Mouse (Mus musculus): ENCODE data around the gene Mrpl38. TPM values are rescaled to one million over a fixed set of nuclear protein-coding genes. Genes with fewer than 3 reads are reported as not detected.

The Mrpl38 gene
- polyA plus RNA-seq, 1 experiment = 121 TPM

- Histone ChIP-seq H3K79me3 (ENCODE audit: low read depth) (peaks cover 3% of the 10 kb centered on the region), H3K4me3 (ENCODE audit: insufficient read depth, poor library complexity, severe bottlenecking) (peak within 1 kb of the TSS; percentile 50), H3K36me3 (ENCODE audit: control insufficient read depth, insufficient read depth) (peaks cover 25% of the 10 kb centered on the region), H3K79me2 (ENCODE audit: control insufficient read depth, insufficient read depth) (peaks cover 22% of the 10 kb centered on the region), H3K27me3 (ENCODE audit: control insufficient read depth, insufficient read depth, insufficient read length) (no peaks in the 10 kb centered on the region), H3ac (ENCODE audit: control insufficient read depth, insufficient read length, low read depth) (peak within 1 kb of the TSS; percentile 61)
- TF ChIP-seq FOSL1 (IDR thresholded peaks at IDR 0.05; ENCODE audit: insufficient read depth, low read length, poor library complexity, severe bottlenecking) = no peak
- TF ChIP-seq USF1 (IDR thresholded peaks at IDR 0.05; ENCODE audit: low read depth) = peak; percentile 100
- TF ChIP-seq MYOD1 (IDR thresholded peaks at IDR 0.05; ENCODE audit: control insufficient read depth, insufficient read length, low read depth) = no peak
- TF ChIP-seq MAX (IDR thresholded peaks at IDR 0.05) = peak; percentile 80
- no peak for TF ChIP-seq CTCF (IDR thresholded peaks at IDR 0.05; ENCODE audit: control insufficient read depth, insufficient read depth, insufficient read length)
- no peak for TF ChIP-seq CEBPB (IDR thresholded peaks at IDR 0.05; ENCODE audit: low read depth)
- no peak for TF ChIP-seq MYOG (IDR thresholded peaks at IDR 0.05; ENCODE audit: control insufficient read depth, extremely low read depth, insufficient read length)
Measured at GRCm38 (mm10) chr11:116086258-116087193, 52.1 kb downstream of the Mrpl38 start, which contains the start of gene Wbp2. Gene Wbp2 (minus strand): TSS chr11:116086995.

GRCm38 (mm10) chr11:116084166-116084565, 54.5 kb downstream of the Mrpl38 start:
- Histone ChIP-seq H3K27me3 (ENCODE audit: control insufficient read depth, insufficient read depth, insufficient read length) (no peaks in the 10 kb centered on the region), H3K79me2 (ENCODE audit: control insufficient read depth, insufficient read depth) (peaks cover 22% of the 10 kb centered on the region), H3K79me3 (ENCODE audit: low read depth) (peaks cover 3% of the 10 kb centered on the region), H3K4me3 (ENCODE audit: insufficient read depth, poor library complexity, severe bottlenecking) (no peak overlapping the region), H3K36me3 (ENCODE audit: control insufficient read depth, insufficient read depth) (peaks cover 47% of the 10 kb centered on the region), H3ac (ENCODE audit: control insufficient read depth, insufficient read length, low read depth) (no peak overlapping the region)
- TF ChIP-seq FOSL1 (IDR thresholded peaks at IDR 0.05; ENCODE audit: insufficient read depth, low read length, poor library complexity, severe bottlenecking) (no peak), MYOD1 (IDR thresholded peaks at IDR 0.05; ENCODE audit: control insufficient read depth, insufficient read length, low read depth) (no peak), MAX (IDR thresholded peaks at IDR 0.05) (no peak), USF1 (IDR thresholded peaks at IDR 0.05; ENCODE audit: low read depth) (no peak), MYOG (IDR thresholded peaks at IDR 0.05; ENCODE audit: control insufficient read depth, extremely low read depth, insufficient read length) (no peak), CTCF (IDR thresholded peaks at IDR 0.05; ENCODE audit: control insufficient read depth, insufficient read depth, insufficient read length) (no peak), CEBPB (IDR thresholded peaks at IDR 0.05; ENCODE audit: low read depth) (no peak)

GRCm38 (mm10) chr11:116083096-116083672, 55.5 kb downstream of the Mrpl38 start:
- Histone ChIP-seq H3K79me2 (ENCODE audit: control insufficient read depth, insufficient read depth) (peaks cover 22% of the 10 kb centered on the region), H3K36me3 (ENCODE audit: control insufficient read depth, insufficient read depth) (peaks cover 52% of the 10 kb centered on the region), H3K4me3 (ENCODE audit: insufficient read depth, poor library complexity, severe bottlenecking) (no peak overlapping the region), H3K27me3 (ENCODE audit: control insufficient read depth, insufficient read depth, insufficient read length) (no peaks in the 10 kb centered on the region), H3K79me3 (ENCODE audit: low read depth) (peaks cover 3% of the 10 kb centered on the region), H3ac (ENCODE audit: control insufficient read depth, insufficient read length, low read depth) (no peak overlapping the region)
- no peak for TF ChIP-seq CEBPB (IDR thresholded peaks at IDR 0.05; ENCODE audit: low read depth)

Other genes with a start within 250 kb of the Mrpl38 start
- gene Smim5, start 238.9 kb downstream of the Mrpl38 start, polyA plus RNA-seq (2012; fragmentation: generic; extraction: Trizol) = 0.53 TPM
- gene Smim6, start 226.9 kb downstream of the Mrpl38 start, polyA plus RNA-seq (2012; fragmentation: generic; extraction: Trizol) = 0.28 TPM
- 77.6 TPM for gene Sap30bp, start 205.6 kb downstream of the Mrpl38 start, polyA plus RNA-seq (2012; fragmentation: generic; extraction: Trizol)
- gene Recql5, start 205.4 kb downstream of the Mrpl38 start, polyA plus RNA-seq (2012; fragmentation: generic; extraction: Trizol) = 7.6 TPM
- gene Itgb4, start 164.2 kb downstream of the Mrpl38 start, polyA plus RNA-seq (2012; fragmentation: generic; extraction: Trizol) = 0.49 TPM
- gene Galk1, start 126.1 kb downstream of the Mrpl38 start, polyA plus RNA-seq (2012; fragmentation: generic; extraction: Trizol) = 150 TPM
- 633 TPM for gene H3f3b, start 110.9 kb downstream of the Mrpl38 start, polyA plus RNA-seq (2012; fragmentation: generic; extraction: Trizol)
- gene Unk, start 108.5 kb downstream of the Mrpl38 start, polyA plus RNA-seq (2012; fragmentation: generic; extraction: Trizol) = 14.5 TPM
- 0.43 TPM for gene Unc13d, start 60.9 kb downstream of the Mrpl38 start, polyA plus RNA-seq (2012; fragmentation: generic; extraction: Trizol)
- 87.6 TPM for gene Wbp2, start 51.9 kb downstream of the Mrpl38 start, polyA plus RNA-seq (2012; fragmentation: generic; extraction: Trizol)
- 95.4 TPM for gene Trim47, start 11.7 kb downstream of the Mrpl38 start, polyA plus RNA-seq (2012; fragmentation: generic; extraction: Trizol)
- gene Trim65, start 7.7 kb downstream of the Mrpl38 start, polyA plus RNA-seq (2012; fragmentation: generic; extraction: Trizol) = 2.7 TPM
- gene Fbf1, start 29.3 kb upstream of the Mrpl38 start, polyA plus RNA-seq (2012; fragmentation: generic; extraction: Trizol) = 46.9 TPM
- gene Ten1, start 60.0 kb upstream of the Mrpl38 start, polyA plus RNA-seq (2012; fragmentation: generic; extraction: Trizol) = 48.8 TPM
- 22.4 TPM for gene Acox1, start 60.2 kb upstream of the Mrpl38 start, polyA plus RNA-seq (2012; fragmentation: generic; extraction: Trizol)
- gene Evpl, start 99.2 kb upstream of the Mrpl38 start, polyA plus RNA-seq (2012; fragmentation: generic; extraction: Trizol) = 0.13 TPM
- gene Srp68, start 135.3 kb upstream of the Mrpl38 start, polyA plus RNA-seq (2012; fragmentation: generic; extraction: Trizol) = 81.9 TPM
- 0.85 TPM for gene Galr2, start 142.1 kb upstream of the Mrpl38 start, polyA plus RNA-seq (2012; fragmentation: generic; extraction: Trizol)
- gene Exoc7, start 168.4 kb upstream of the Mrpl38 start, polyA plus RNA-seq (2012; fragmentation: generic; extraction: Trizol) = 31.5 TPM
- gene Foxj1, start 196.5 kb upstream of the Mrpl38 start, polyA plus RNA-seq (2012; fragmentation: generic; extraction: Trizol) = 0.14 TPM